Mouse (Mus musculus) CD4-positive, CD25-positive, alpha-beta regulatory T cell, adult 2 months (primary cell): Measurements from ENCODE around the gene Cdc73.
"Not testable (repeated sequence)": the region's sequence is repeated elsewhere in the genome, so short reads cannot be mapped to it uniquely, and the experiment has no call there.

Source experiments
- DNase-seq: peaks from one replicate; pipeline ENCODE4 v3.0.0-alpha.2; 2012; ENCODE audit warnings: low read depth, low spot score

Cdc73 gene

GRCm38 (mm10) chr1:143675734-143676361 lies 26.8 kb downstream of the Cdc73 start:
- peak; percentile 20 for DNase-seq

DNA sequence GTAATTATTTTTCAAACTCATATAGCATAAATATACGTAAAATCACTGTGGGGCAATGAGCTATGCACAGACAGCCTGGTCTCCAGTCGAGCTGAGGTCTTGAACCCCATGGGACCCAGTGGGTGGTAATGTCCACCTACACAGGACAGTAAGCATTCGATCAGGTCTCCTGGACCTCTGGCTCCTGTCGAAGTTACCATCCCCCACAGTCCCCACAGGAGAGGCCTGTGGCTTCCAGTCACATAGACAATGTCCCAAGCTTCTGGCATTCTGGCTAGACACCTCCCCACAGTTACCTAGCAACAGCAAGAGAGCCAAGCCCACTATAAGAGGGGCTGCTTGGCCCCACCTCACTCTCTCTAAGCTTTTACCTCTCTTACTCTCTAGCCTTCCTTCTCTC lies 37.9 kb downstream of the Cdc73 start:
- DNase-seq = not testable (repeated sequence)

- DNase-seq = no peak
These were observed 39.5 kb downstream of the Cdc73 start for GRCm38 (mm10) chr1:143663197-143663596.

DNA sequence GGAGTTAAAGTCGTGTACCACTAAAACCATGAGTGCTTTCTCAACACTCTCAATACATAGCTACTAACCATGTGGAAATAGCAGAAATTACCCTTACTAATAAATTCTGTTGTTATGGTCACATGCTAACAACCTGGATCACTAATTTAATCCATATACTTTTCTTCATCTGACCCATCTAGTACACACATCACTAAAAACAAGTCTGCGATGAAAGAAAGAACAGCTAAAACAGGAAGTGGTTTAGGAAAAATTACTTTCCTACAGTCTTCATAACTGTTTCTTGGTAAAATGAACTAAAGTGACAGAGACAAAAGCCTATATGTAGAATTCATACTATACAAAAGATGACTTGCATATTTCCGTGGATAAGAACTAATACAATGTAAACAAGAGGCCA lies 49.0 kb downstream of the Cdc73 start:
- peak; percentile 14 for DNase-seq

DNA sequence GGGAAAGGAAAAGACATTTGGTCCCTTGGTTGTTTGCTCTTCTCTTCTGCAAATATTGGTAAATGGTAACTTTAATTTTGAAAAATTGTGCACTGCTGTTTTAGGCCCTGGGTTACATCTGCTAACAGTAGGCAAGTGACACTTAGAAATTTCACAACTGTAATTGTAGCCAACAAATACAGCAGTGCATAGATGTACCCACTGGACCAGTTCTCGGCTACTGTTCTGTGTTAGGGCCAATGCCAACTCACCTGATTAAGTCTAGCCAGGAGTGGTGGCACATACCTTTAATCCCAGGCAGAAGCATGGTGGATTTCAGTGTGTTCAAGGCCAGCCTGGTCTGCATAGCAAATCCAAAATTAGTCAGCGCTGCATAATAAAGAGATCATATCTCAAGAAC lies 52.4 kb downstream of the Cdc73 start:
- DNase-seq = no peak

GRCm38 (mm10) chr1:143646219-143646618 lies 56.5 kb downstream of the Cdc73 start:
- no peak for DNase-seq

- DNase-seq = no peak
These were observed 57.3 kb downstream of the Cdc73 start for GRCm38 (mm10) chr1:143645386-143645785.

- peak; percentile 59 for DNase-seq
These were observed 58.5 kb downstream of the Cdc73 start for GRCm38 (mm10) chr1:143644221-143644620.

DNA sequence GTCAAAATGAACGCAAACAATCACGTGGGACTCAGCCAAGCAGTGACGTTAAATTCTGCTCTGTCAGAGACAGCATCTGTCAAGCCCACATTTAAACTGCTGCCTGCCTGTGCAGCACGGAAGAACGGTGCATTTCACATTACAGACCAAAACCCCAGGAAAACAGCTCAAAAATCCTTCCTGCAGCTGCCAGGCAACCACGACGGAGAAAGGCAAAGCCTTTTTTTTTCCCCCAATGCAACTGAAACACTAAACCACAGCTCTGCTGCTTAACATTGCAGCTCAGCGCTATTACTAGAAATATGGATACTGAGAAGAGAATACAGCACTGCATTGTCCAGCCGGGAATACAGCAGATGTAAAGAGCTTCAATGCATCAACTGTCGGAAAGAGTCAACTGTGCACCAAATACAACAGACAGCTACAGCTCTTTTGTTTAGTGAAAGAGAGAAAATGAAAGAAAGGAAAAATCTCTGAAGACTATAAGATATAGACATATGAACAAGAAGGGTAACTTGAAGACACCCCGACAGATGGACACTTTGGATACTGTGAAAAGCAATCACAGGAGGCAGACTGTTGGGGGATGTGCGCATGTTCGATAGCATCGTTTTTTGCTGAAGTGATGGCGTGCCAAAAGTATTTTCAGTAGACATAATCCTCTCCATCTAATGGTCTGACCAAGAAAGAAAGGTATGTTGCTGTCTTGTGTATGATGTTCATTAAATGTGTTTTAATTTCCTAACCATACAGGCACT lies 61.9 kb downstream of the Cdc73 start, which contains the start of gene B3galt2:
Gene B3galt2 (plus strand): TSS at position 15 of the 758 bp plus-strand sequence.
- peak; percentile 21 for DNase-seq

DNA sequence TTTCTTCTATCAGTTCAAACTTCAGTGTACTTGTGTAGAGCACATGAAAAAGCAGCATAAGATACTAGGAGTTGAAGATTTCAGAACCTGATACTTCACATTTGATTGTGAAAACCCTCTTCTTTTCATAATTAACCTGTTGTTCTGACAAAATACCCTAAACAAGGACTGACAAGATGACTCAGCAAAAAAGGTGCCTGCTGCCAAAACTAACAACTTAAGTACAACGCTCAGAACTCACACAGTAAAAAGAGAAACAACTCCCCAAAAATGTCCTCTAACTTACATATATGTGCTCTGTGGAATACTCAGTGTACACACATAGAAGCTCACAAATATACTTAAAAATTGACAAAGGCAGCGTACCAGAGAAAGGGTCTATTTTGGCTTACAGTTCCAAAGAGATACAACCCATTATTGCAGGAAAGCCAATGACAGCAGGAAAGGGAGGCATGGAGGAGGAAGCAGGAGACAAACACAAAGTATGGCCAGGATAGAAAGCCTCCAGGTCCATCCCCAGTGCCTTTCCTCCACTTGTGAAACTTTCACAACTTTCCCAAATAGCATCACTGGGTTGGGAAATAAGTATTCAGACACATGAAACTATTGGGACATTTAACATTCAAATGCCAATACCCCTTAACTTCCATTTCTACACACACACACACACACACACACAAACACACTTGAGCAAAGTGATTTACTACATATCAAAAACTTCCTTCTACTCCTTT lies 69.7 kb downstream of the Cdc73 start:
- no peak for DNase-seq

DNA sequence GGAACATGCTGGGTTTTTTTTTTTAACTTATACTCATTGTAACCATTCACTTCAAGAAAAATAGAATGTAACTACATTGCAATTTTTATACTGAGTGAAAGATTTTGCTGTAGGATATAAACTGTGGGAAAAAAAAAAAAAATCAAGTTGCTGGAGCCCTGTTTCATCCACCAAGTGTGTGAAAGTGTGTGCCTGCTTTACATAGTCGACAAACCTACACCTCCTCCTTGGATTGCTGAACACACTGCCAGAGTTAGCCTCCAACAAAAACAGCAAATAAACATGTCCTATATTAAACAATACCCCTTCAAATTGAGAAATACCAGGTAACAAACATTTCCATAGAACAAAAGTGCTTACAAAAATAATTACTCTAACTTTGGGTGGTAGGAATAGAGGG lies 70.3 kb downstream of the Cdc73 start:
- no peak for DNase-seq

- no peak for DNase-seq
These were observed 71.4 kb downstream of the Cdc73 start for GRCm38 (mm10) chr1:143631337-143631736.

DNA sequence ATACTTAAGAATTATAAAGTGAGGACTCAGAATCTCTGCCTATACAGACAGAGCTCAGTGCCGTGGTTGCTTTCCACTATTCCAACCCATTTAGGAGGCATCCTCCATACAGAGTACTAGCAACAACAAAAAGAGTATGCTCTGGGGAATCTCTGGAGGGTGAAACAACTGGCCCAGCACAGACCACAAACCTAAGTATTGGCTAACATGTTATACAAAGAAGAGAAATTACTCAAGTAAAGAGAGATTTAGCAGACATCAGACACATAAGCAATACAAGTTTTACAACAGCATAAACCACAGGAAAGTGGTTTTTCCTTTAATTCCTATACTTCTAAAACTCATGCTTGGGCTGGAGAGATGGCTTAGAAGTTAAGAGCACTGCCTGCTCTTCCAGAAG lies 80.1 kb downstream of the Cdc73 start:
- no peak for DNase-seq

GRCm38 (mm10) chr1:143621930-143622329 lies 80.8 kb downstream of the Cdc73 start:
- DNase-seq = no peak

DNA sequence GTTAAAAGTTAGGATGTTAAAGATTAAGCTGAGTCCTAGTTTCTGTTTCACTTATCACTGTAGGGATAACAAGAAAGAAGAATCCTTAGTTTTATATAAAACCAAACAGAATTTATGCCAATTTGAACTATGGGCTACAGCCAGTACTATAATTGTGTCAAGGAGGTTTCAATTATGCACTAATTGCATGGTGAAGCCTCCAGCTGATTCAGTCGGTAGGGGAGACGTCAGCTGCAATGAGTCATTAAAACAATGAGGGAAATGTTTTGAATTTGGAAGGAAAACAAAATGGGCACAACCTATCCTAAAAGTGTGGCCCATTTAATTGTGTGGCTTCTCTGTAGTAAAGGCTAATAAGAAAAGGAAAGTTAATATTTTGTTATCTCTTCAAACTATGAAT lies 82.9 kb downstream of the Cdc73 start:
- DNase-seq = no peak

- no peak for DNase-seq
These were observed 89.8 kb downstream of the Cdc73 start for GRCm38 (mm10) chr1:143612901-143613300.

DNA sequence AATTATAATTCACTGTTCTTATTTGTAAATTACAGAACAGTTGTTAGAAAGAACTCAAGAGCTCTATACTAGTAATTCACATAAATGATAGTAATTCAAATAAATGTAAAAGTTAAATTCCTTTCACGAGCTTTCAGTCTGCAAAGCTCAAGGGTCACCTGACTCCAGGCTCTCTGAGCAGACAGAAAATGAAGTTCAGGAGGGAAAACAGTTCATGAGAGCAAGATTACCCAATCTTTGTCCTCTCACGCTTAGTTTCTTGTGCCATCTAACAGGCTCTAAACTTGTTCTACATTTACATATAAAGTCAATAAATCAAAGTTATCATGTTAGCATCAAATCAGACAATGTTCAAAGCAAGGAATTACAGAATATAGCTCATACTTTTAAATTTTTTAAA lies 93.8 kb downstream of the Cdc73 start:
- no peak for DNase-seq

GRCm38 (mm10) chr1:143596864-143597263 lies 105.8 kb downstream of the Cdc73 start:
- no peak for DNase-seq

GRCm38 (mm10) chr1:143576824-143577543 lies 125.7 kb downstream of the Cdc73 start:
- DNase-seq = no peak

GRCm38 (mm10) chr1:143558235-143558634 lies 144.5 kb downstream of the Cdc73 start:
- no peak for DNase-seq

- DNase-seq = no peak
These were observed 147.2 kb downstream of the Cdc73 start for GRCm38 (mm10) chr1:143555533-143555932.

DNA sequence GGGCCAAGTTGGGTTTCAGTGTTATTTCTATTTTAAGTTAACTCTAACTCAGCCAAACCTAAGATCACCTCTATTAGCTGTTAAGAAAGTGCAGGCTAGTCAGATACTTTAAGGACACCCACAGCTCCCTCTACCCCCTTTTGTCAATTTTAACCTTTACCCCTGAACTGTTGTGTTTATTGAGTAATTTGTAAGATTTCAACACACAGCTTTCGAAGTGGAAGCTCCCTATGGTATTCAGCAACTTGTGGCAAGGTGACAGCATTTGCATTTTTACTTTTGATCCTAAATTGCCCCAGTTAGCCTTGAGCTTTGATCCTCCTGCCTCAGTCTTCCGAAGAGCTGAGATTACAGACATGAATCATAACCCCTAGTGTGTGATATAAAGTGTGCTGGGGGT lies 148.1 kb downstream of the Cdc73 start:
- DNase-seq = no peak
